Mouse (Mus musculus) E14TG2a.4 (cell line): ENCODE measurements around the gene Stac2.
A peak's percentile ranks its signal among the peaks of the same experiment; 100 is the strongest.

Source experiments
- H3K27me3 ChIP-seq: 2 replicates; pipeline ENCODE4 v1.6.1; 2014; ENCODE audit warnings: low read length, control low read depth; ENCODE audit not compliant: insufficient read depth
- H3K36me3 ChIP-seq: 2 replicates; pipeline ENCODE4 v1.6.1; 2014; ENCODE audit warnings: low read length, control low read depth; ENCODE audit not compliant: insufficient read depth
- H3K4me1 ChIP-seq: replicated peaks from 2 replicates; pipeline ENCODE4 v1.6.1; 2014; ENCODE audit warnings: low read depth, low read length, control low read depth
- H3K4me3 ChIP-seq: replicated peaks from 2 replicates; pipeline ENCODE4 v1.5.1; 2014; ENCODE audit warnings: mild to moderate bottlenecking, low read length
- H3K9me3 ChIP-seq: 2 replicates; pipeline ENCODE4 v1.6.1; 2014; ENCODE audit warnings: low read length, control low read depth
- CTCF ChIP-seq: conservative IDR thresholded peaks from 2 replicates; pipeline ENCODE4 v1.5.1; 2014; ENCODE audit warnings: low read length
- NANOG ChIP-seq: IDR thresholded peaks from 2 replicates; pipeline ENCODE4 v1.6.1; 2014; ENCODE audit warnings: borderline replicate concordance, low read length, mixed read lengths
- POU5F1 ChIP-seq: IDR thresholded peaks from 2 replicates; pipeline ENCODE4 v1.6.1; 2014; ENCODE audit warnings: low read length, borderline replicate concordance

The Stac2 gene

DNA sequence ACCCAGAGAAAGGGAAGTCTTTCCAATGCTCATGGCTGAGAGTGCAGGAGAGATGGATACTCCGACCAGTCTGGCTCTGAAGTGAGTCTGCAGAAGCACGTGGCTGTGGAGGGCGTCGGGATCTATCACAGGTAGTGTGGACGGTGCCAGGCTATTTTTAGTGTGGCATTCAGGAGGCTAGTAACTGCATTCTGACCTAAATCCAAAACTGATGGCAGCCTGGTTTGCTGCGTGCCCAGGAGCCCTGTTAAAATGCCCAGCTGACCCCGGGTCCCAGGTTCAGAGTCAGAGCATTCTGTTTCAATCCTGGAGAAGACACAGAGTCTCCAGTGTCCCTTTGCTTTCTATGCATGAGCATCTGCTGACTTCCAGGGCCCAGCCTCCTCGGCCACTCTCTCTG is 23.8 kb upstream of the Stac2 start:
- peaks cover 14% of the 10 kb centered on the region for H3K9me3 ChIP-seq
- peaks cover 10% of the 10 kb centered on the region for H3K4me1 ChIP-seq
- H3K27me3 ChIP-seq = no peaks in the 10 kb centered on the region
- no peak overlapping the region for H3K4me3 ChIP-seq
- H3K36me3 ChIP-seq = peaks cover 12% of the 10 kb centered on the region
- no peak for TF ChIP-seq POU5F1
- TF ChIP-seq CTCF = no peak
- TF ChIP-seq NANOG = no peak

DNA sequence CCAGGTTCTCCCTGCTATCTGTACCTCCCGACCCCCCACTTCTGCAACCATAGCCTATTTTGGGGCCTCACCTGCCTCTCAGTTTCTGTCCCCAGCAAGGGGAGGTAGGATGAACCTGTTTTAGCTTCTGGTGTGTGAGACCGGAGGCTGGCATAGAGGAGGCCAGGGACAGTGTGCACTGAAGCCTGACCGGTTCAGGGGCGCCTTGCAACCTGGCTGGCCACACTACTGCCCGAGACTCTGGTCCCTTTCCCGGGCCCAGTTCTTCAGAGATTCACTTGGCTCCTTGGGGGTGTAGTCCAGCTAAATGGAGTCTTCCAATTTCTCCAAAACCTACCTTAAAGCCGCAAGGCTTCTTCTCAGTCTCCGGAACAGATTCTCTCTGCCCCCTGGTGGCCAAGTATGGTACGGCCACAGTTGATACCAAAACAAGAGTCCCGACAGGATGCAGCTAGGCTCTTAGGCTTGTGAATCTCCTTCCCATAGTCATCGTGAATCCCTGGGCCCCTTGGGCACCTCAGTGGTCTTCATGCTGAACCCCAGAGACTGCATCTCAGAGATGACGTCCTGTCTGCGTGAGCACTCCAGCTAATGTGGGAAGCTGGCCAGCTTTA is 22.0 kb upstream of the Stac2 start:
- Histone ChIP-seq H3K4me1 (peaks cover 10% of the 10 kb centered on the region), H3K9me3 (peaks cover 29% of the 10 kb centered on the region), H3K27me3 (no peaks in the 10 kb centered on the region), H3K36me3 (peaks cover 21% of the 10 kb centered on the region), H3K4me3 (no peak overlapping the region)
- TF ChIP-seq CTCF (peak; percentile 93), POU5F1 (no peak)

DNA sequence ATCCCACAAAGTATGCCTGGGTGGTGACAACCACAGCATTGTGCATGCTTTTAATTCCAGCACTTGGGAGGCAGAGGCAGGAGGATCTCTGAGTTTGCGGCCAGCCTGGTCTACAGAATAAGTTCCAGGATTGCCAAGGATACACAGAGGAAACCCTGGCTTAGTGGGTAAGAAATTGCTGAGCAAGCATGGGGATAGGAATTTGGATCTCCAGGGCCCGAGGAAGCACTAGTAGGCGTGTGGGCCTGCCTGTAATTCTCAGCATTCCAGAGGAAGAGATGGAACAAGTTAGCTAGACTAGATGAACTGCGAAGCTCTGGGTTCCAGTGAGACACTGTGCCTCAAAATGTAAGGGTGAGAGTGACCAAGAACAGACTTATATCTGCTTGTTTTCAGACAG is 20.2 kb upstream of the Stac2 start:
- no peak overlapping the region for H3K4me3 ChIP-seq
- peaks cover 10% of the 10 kb centered on the region for H3K4me1 ChIP-seq
- peaks cover 30% of the 10 kb centered on the region for H3K36me3 ChIP-seq
- H3K27me3 ChIP-seq = no peaks in the 10 kb centered on the region
- peaks cover 44% of the 10 kb centered on the region for H3K9me3 ChIP-seq
- TF ChIP-seq NANOG (no peak), POU5F1 (no peak), CTCF (no peak)

DNA sequence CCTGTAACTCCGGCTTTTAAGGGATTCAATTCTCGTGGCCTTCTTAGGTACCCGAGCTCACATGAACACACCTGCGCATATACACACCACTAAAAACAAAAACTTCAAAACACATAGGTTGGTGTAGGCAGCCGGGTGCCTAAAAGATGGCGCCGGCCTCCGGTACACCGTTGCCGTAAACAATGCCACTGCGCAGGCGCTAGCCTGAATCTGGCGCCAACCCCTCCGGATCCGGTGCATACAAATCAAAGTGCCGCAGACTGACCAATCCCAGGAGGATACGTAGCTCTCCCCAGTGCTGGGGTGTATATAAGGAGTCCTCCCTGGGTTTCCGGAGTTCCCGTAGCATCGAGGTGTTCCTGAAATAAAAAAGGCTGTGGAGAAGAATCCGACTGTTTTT is 14.0 kb upstream of the Stac2 start:
- Histone ChIP-seq H3K36me3 (peaks cover 19% of the 10 kb centered on the region; the same call in 1 of the 2 replicates), H3K4me1 (peaks cover 32% of the 10 kb centered on the region), H3K9me3 (peaks cover 37% of the 10 kb centered on the region), H3K27me3 (no peaks in the 10 kb centered on the region), H3K4me3 (peak overlapping the region; percentile 73)
- TF ChIP-seq POU5F1 (no peak), CTCF (no peak), NANOG (no peak)

DNA sequence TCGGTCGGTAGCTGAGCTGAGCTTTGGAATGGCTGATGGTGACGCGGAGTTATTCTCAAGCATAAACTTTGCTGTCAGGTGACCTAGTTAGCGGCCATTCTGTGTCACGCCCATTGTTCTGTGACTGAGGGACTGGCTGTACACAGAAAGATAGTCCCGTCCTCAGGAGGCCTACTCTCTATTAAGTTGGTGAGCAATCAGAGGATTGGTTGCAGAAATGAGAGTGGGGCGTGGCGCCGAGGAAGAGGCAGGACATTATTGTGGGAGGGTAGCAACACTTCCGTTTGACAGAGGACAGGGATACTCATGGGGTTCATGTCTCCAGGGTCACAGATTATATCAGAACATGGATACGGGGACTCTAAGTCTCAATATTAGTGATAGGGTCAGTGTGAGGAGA is 12.9 kb upstream of the Stac2 start:
- TF ChIP-seq POU5F1 (no peak), NANOG (no peak), CTCF (no peak)
- Histone ChIP-seq H3K27me3 (no peaks in the 10 kb centered on the region), H3K36me3 (peaks cover 12% of the 10 kb centered on the region; the same call in 1 of the 2 replicates), H3K4me3 (peak overlapping the region; percentile 73), H3K9me3 (peaks cover 27% of the 10 kb centered on the region), H3K4me1 (peaks cover 40% of the 10 kb centered on the region)

DNA sequence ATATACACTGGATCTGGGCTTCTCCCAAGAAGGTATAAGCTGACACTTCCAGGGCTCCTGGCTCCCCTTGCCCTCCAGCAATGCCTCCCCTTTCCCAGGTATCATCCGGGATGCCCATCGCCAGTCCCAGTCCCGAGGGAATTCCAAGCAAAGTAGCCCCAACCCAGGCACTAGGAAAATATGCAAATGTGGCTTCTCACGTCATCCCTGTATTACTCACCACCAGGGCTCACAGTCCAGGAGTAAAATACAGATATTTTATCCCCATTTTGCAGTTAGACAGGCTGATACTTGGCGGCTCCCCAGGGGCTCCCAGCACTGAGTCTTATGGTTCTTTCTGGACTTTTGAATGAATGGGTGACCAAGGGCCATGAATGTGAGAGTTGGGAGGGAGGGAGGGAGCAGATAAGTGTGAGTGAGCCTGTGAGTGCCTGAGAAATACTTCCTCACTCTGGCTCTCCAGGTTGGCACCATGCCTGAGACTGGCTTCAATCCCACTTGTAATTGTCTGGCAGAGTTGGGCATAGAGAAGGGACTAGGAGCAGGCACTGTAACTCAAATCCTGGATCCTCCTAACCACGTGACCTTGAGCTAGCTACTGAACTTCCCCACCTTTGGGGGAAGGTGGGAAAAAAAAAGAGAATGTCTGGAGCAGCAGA is 8.8 kb upstream of the Stac2 start:
- Histone ChIP-seq H3K4me3 (no peak overlapping the region), H3K27me3 (no peaks in the 10 kb centered on the region), H3K36me3 (no peaks in the 10 kb centered on the region), H3K9me3 (no peaks in the 10 kb centered on the region), H3K4me1 (peaks cover 80% of the 10 kb centered on the region)
- TF ChIP-seq CTCF = no peak
- no peak for TF ChIP-seq NANOG
- TF ChIP-seq POU5F1 = no peak

DNA sequence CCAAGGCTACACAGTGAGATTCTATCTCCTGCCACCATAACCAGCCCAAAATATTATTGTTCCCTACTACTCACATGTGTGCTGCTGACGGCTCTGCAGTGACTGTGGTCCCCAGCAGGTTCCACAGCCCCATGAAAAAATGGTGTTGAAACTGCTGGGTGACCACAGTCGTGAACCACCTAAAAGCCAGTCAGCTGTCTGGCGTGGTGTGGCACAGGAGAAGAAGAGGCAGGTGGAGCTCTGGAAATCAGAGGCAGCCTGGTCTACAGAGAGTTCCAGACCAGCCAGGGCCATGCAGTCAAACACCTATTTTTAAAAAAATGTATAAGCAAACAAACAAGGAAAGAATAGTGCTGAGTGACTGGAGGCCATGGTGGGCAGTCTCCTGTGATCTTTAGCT is 8.2 kb upstream of the Stac2 start:
- Histone ChIP-seq H3K36me3 (no peaks in the 10 kb centered on the region), H3K4me1 (peaks cover 80% of the 10 kb centered on the region), H3K9me3 (no peaks in the 10 kb centered on the region), H3K4me3 (no peak overlapping the region), H3K27me3 (no peaks in the 10 kb centered on the region)
- TF ChIP-seq POU5F1 (no peak), NANOG (no peak), CTCF (no peak)

DNA sequence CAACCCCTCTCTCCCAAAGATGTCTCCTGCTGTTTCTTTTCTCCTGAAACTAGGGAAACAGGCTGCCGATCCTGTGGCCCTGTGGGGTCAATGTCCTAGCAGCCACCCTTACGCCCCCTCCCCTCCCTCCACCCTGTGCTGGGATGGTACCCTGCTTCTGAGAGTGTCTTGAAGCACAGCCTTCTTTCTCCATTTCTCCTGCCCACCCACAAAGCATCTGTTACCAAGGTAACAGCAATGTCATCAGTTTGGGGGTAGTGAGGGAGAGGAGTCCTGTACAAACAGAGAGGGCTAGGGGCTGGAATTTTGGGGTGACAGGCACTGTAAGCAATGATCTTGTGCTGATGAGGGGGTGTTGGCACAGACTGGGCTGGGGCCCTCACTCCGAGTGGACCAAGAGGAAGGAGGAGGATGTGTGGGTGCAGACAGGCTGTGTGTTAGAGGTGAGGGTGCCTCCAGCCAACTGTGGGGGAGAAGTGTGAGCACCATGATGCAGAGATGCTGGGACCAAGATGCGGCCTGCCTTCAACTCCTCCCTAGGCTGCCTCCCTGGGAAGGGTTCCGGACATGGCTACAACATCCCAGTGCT is 6.9 kb upstream of the Stac2 start:
- H3K27me3 ChIP-seq = no peaks in the 10 kb centered on the region; the same call in 1 of the 2 replicates

More for the DNA sequence above, 6.9 kb upstream of the Stac2 start:
- Histone ChIP-seq H3K4me3 (peak overlapping the region; percentile 56; the same call in 1 of the 2 replicates), H3K4me1 (peaks cover 80% of the 10 kb centered on the region), H3K36me3 (no peaks in the 10 kb centered on the region), H3K9me3 (no peaks in the 10 kb centered on the region)
- TF ChIP-seq CTCF = no peak
- no peak for TF ChIP-seq NANOG
- no peak for TF ChIP-seq POU5F1
